Mouse (Mus musculus) testis, adult 2 months (tissue): ENCODE results near the gene Prss53. TPM values are rescaled to one million over a fixed set of nuclear protein-coding genes. Genes with fewer than 3 reads are reported as not detected.
"Not testable (repeated sequence)": the region's sequence is repeated elsewhere in the genome, so short reads cannot be mapped to it uniquely, and the experiment has no call there.

Experiments
- H3K27ac ChIP-seq: fragments of 200-500 bp; 2 replicates; pipeline ENCODE4 v1.5.1; 2012; ENCODE audit warnings: low read depth, low read length; ENCODE audit not compliant: control insufficient read depth, insufficient read depth
- H3K27me3 ChIP-seq: fragments of 200-500 bp; 2 replicates; pipeline ENCODE4 v1.6.1; 2012; ENCODE audit warnings: mild to moderate bottlenecking, low read length, moderate library complexity; ENCODE audit not compliant: control insufficient read depth, insufficient read depth
- H3K36me3 ChIP-seq: fragments of 200-500 bp; 2 replicates; pipeline ENCODE4 v1.6.1; 2012; ENCODE audit warnings: mild to moderate bottlenecking, low read length; ENCODE audit not compliant: control insufficient read depth, insufficient read depth
- H3K4me1 ChIP-seq: fragments of 200-500 bp; 2 replicates; pipeline ENCODE4 v1.6.1; 2012; ENCODE audit warnings: low read length; ENCODE audit not compliant: control insufficient read depth, insufficient read depth
- H3K4me3 ChIP-seq: fragments of 200-500 bp; 2 replicates; pipeline ENCODE4 v1.5.1; 2012; ENCODE audit warnings: low read depth, mild to moderate bottlenecking, low read length, moderate library complexity, mixed read lengths; ENCODE audit not compliant: control insufficient read depth
- CTCF ChIP-seq: fragments of 200-500 bp; IDR thresholded peaks from 2 replicates; pipeline ENCODE4 v1.5.1; 2012; ENCODE audit warnings: low read depth, mild to moderate bottlenecking, inconsistent platforms, low read length, moderate library complexity; ENCODE audit not compliant: control insufficient read depth, insufficient read depth, insufficient replicate concordance
- POLR2A ChIP-seq: fragments of 200-500 bp; IDR thresholded peaks from 2 replicates; pipeline ENCODE4 v1.6.1; 2012; ENCODE audit warnings: low read depth, mild to moderate bottlenecking, inconsistent platforms, low read length, moderate library complexity; ENCODE audit not compliant: control insufficient read depth
- polyA plus RNA-seq: library from polyadenylated mRNA; depleted of rRNA; stranded (reverse); fragments of >200 nt; gene quantifications from 2 replicates; pipeline ENCODE4 v1.2.3, GENCODE M21; 2012

The Prss53 gene
- polyA plus RNA-seq, 1 experiment, result 0.88 TPM

DNA sequence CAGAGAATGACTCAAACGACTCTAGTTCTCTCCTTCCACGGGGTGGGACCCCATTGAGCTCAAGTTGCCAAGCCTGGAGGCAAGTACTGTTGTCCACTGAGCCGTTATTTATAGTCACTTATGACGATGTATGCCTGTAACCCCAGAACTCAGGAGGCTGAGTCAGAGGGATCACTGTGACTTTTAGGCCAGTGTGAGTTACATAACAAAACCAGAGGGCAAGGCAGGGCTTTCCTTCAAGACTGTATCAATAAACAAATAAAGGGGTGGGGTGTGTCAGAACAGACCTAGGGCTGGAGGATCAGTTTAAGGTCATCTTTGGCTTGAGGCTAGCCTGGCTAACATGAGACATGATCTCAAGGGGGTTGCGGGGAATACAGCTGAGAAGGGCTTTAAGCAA lies 39.9 kb downstream of the Prss53 start:
- H3K4me3 ChIP-seq, result no peak overlapping the region
- no peak overlapping the region for H3K27ac ChIP-seq
- no peaks in the 10 kb centered on the region for H3K4me1 ChIP-seq
- H3K36me3 ChIP-seq, result no peaks in the 10 kb centered on the region
- H3K27me3 ChIP-seq, result no peaks in the 10 kb centered on the region
- TF ChIP-seq CTCF (no peak), POLR2A (no peak)

GRCm38 (mm10) chr7:127849973-127850875 lies 40.5 kb downstream of the Prss53 start:
- Histone ChIP-seq H3K27me3 (no peaks in the 10 kb centered on the region), H3K4me3 (no peak overlapping the region), H3K36me3 (no peaks in the 10 kb centered on the region), H3K4me1 (no peaks in the 10 kb centered on the region), H3K27ac (no peak overlapping the region)
- TF ChIP-seq POLR2A, result no peak
- TF ChIP-seq CTCF, result no peak

DNA sequence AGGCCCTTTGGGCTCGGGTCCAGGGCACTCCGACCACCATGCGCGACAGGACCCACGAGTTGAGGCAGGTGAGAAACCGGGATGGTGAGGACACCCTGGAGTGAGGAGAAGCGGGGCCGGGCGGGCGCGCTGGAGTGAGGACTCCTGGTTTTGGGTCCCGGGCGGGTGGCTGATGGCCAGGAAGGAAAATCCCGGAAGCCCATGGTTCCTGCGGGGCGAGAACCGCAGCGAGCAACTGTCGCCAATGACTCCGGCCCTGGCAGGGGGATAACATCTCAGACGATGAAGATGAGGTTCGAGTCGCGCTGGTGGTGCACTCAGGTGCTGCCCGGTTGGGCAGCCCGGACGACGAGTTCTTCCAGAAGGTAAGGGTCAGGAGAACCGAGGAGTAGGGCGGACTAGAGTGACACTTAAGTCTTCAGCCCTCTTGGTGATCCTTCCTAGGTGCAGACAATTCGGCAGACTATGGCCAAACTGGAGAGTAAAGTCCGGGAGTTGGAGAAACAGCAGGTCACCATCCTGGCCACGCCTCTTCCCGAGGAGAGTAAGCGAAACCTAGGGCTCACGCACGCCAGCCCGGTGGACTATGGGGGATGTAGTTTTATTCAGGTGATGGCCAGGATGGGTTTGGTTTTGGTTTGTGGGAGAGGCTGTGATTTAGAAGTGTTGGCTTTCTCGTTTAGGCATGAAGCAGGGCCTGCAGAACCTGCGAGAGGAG lies 48.6 kb downstream of the Prss53 start:
- peaks cover 13% of the 10 kb centered on the region for H3K4me1 ChIP-seq
- no peak for TF ChIP-seq CTCF
- TF ChIP-seq POLR2A, result peak; percentile 44
- no peaks in the 10 kb centered on the region for H3K27me3 ChIP-seq

GRCm38 (mm10) chr7:127841340-127842000 lies 49.3 kb downstream of the Prss53 start:
- Histone ChIP-seq H3K4me3 (peak overlapping the region; percentile 93), H3K27ac (peak overlapping the region; percentile 86), H3K27me3 (no peaks in the 10 kb centered on the region), H3K4me1 (peaks cover 13% of the 10 kb centered on the region), H3K36me3 (no peaks in the 10 kb centered on the region)
- TF ChIP-seq POLR2A (no peak; the same call in 1 of the 2 replicates), CTCF (no peak)

More for the DNA sequence above, 48.6 kb downstream of the Prss53 start:
- H3K36me3 ChIP-seq, result no peaks in the 10 kb centered on the region
- H3K27ac ChIP-seq, result peak overlapping the region; percentile 86
- peak overlapping the region; percentile 93 for H3K4me3 ChIP-seq

DNA sequence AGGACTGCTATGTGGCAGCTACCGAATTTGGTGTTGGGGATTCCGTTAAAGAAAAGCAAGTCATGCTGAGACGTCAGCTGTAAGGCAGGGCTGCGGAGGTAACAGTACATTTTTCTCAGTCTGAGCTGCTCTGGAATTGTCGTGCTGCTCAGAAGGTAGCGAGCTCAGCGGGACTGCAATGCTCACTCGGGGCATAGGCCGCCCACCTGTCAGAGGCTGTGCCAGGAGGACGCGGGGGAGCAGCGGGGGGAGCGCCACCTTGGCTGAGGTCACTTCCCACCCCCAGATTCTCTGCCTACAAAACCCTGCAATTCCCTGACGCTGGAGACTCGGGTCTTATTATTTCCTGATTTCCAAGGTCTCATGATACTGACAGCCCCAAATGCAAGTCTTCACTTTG lies 49.9 kb downstream of the Prss53 start:
- H3K27ac ChIP-seq, result peak overlapping the region; percentile 85
- TF ChIP-seq POLR2A, result no peak
- no peak for TF ChIP-seq CTCF
- no peaks in the 10 kb centered on the region for H3K27me3 ChIP-seq

GRCm38 (mm10) chr7:127840031-127840430 lies 50.7 kb downstream of the Prss53 start:
- not testable (repeated sequence) for H3K27me3 ChIP-seq, H3K36me3 ChIP-seq, H3K27ac ChIP-seq, H3K4me3 ChIP-seq
- H3K4me1 ChIP-seq, result peaks cover 13% of the 10 kb centered on the region

More for the DNA sequence above, 49.9 kb downstream of the Prss53 start:
- peak overlapping the region; percentile 93 for H3K4me3 ChIP-seq
- H3K36me3 ChIP-seq, result no peaks in the 10 kb centered on the region
- H3K4me1 ChIP-seq, result peaks cover 13% of the 10 kb centered on the region

DNA sequence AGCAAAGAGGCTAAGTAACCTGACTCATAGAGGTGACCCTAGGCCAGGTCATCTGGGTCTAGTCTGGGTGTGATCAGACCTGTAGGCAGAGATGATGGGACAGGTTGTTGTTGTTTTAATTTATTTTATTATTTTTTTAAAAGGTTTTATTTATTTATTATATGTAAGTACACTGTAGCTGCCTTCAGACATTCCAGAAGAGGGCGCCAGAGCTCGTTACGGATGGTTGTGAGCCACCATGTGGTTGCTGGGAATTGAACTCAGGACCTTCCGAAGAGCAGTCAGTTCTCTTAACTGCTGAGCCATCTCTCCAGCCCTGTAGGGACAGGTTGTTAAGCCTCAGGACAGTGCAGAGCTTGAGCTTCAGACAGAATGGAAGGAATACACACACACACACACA lies 52.9 kb downstream of the Prss53 start:
- not testable (repeated sequence) for H3K27ac ChIP-seq, H3K4me3 ChIP-seq, H3K36me3 ChIP-seq, H3K27me3 ChIP-seq
- H3K4me1 ChIP-seq, result peaks cover 13% of the 10 kb centered on the region
